Mouse (Mus musculus) urinary bladder, postnatal 25 days (tissue): Measurements from ENCODE around the gene Kctd14.

Source experiments
- DNase-seq: peaks from one replicate; pipeline ENCODE4 v3.0.0; 2022; ENCODE audit warnings: low spot score

Kctd14 gene

GRCm38 (mm10) chr7:97446171-97446925, 4.8 kb upstream of the Kctd14 start:
- DNase-seq = peak; percentile 19

GRCm38 (mm10) chr7:97447050-97447531, 4.0 kb upstream of the Kctd14 start:
- DNase-seq = no peak

- no peak for DNase-seq
Measured at GRCm38 (mm10) chr7:97452196-97452595, 1.1 kb downstream of the Kctd14 start.

GRCm38 (mm10) chr7:97453141-97453921, 2.2 kb downstream of the Kctd14 start:
- DNase-seq = peak; percentile 7

- no peak for DNase-seq
Measured at GRCm38 (mm10) chr7:97454795-97455194, 3.7 kb downstream of the Kctd14 start.

- DNase-seq = no peak
Measured at GRCm38 (mm10) chr7:97455577-97455976, 4.5 kb downstream of the Kctd14 start.

GRCm38 (mm10) chr7:97473001-97473400, 21.9 kb downstream of the Kctd14 start:
- no peak for DNase-seq

- no peak for DNase-seq
Measured at GRCm38 (mm10) chr7:97479349-97479748, 28.2 kb downstream of the Kctd14 start.

GRCm38 (mm10) chr7:97480290-97480689, 29.2 kb downstream of the Kctd14 start:
- no peak for DNase-seq

GRCm38 (mm10) chr7:97480821-97481339, 29.8 kb downstream of the Kctd14 start, which contains the start of gene Ints4:
TSS of gene Ints4 (plus strand) at chr7:97480956.
- DNase-seq = peak; percentile 75

- DNase-seq = no peak
Measured at GRCm38 (mm10) chr7:97483378-97483777, 32.3 kb downstream of the Kctd14 start.

- DNase-seq = no peak
Measured at GRCm38 (mm10) chr7:97491157-97491556, 40.0 kb downstream of the Kctd14 start.

GRCm38 (mm10) chr7:97492420-97492819, 41.3 kb downstream of the Kctd14 start:
- DNase-seq = no peak

- DNase-seq = no peak
Measured at GRCm38 (mm10) chr7:97495052-97495451, 43.9 kb downstream of the Kctd14 start.

GRCm38 (mm10) chr7:97500555-97501209, 49.6 kb downstream of the Kctd14 start:
- DNase-seq = no peak
